Mouse (Mus musculus): ENCODE results near the gene Cacna2d3.

GRCm38 (mm10) chr14:29073747-29074146 is 647.9 kb downstream of the Cacna2d3 start:
- TF ChIP-seq CTCF (conservative IDR thresholded peaks at IDR 0.05; ENCODE audit: low read length), result no peak
- TF ChIP-seq POU5F1 (IDR thresholded peaks at IDR 0.05; ENCODE audit: borderline replicate concordance, low read length), result no peak

Data from E14TG2a.4 (cell line).